Mouse (Mus musculus) thymus, postnatal 10 days (tissue): ENCODE measurements around the gene Mtrf1.
"Not testable (repeated sequence)": the region's sequence is repeated elsewhere in the genome, so short reads cannot be mapped to it uniquely, and the experiment has no call there.

Source experiments
- DNase-seq, 2 experiments: peaks; one replicate each; pipeline ENCODE4 v3.0.0; 2021; ENCODE audit warnings: low spot score in 2 of 2

Mtrf1 gene

DNA sequence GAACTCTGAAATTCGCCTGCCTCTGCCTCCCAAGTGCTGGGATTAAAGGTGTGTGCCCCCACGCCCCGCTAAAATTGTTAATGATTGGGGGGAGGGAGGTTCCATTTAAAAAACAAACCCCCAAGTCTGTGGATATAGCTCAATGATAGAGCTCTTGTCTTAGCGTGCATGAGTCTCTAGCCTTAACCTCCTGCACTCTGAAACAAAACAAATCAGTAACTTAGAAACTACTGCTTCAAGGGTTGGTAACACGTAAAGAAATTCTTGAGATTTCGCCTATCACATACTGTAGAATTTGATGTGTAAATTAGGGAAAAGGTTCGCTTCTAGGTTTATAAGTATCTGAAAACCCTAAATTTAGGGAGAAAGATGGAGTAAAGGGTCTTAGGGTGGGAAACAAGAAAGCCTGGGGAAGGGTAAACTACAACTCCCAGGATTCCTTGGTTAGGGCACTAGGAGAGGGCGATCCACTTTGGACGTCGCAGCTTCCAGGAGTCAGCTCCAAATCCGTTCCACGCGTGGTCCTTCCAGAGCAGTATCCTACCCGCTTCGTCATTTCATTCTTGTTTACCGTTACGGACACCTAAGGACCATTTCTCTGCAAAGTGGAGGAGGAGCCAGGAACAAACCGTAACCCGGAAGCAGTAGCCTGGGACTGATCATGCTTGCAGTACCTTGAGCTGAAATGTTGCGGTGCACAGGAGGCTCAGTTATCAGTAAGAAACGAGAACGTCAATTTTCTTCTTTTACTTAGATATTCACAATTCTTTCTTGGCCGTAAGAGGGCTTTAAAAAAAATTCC, at the start of gene Mtrf1:
TSS of gene Mtrf1 (plus strand) at position 452 of the 802 bp plus-strand sequence.
- DNase-seq = peak; percentile 27 to 61

DNA sequence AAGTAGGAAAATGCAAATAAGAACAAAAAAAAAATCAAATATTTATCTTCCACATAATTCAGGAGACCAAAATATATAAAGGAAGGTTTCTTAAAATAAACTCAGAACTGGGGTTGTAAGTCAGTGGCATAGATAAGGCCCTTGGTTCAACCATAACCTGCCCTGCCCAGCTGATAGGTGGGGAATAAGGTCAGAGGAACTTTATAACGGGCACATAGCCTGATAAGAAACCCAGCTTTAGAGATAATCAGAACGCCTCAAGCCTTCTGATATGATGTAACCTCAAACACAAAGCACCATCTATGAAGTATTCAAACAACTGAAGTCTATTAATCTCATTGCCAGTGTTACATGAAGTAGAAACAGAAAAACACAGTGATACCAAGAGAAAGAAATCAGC, 39.5 kb upstream of the Mtrf1 start:
- DNase-seq = no peak

DNA sequence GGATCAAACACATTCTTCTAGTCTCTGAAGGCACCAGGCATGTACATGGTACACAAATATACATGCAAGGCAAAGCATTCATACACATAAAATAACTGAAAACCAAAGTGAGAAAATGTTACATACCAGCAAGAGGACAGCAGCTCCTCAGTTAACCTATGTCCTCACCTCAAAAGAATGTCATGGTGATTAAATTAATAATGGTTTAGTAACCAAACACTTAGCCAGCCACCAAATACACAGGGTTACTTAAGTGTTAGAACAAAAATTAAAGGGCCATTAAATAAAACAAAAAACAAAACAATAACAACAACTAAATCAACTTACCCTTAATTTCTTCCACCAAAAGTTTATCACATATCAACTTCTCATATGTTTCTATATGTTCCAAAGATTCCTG, 20.5 kb upstream of the Mtrf1 start:
- DNase-seq = no peak

DNA sequence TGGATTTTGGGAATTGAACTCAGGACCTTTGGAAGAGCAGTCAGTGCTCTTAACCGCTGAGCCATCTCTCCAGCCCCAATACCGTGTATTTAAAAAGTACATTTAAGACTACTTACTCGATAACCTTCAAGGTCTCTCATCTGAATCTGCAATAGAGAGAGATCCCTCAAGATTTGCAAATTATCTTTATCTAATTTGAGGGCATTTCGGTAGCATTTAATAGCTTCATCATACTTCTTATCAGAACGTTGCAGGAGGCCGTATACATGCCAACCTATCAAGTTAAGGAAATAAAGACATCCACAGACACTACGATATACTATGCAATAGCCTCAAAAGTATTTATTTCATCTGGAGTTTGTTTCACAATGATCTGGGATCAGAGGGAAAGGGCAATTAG, 14.5 kb upstream of the Mtrf1 start:
- DNase-seq = no peak

DNA sequence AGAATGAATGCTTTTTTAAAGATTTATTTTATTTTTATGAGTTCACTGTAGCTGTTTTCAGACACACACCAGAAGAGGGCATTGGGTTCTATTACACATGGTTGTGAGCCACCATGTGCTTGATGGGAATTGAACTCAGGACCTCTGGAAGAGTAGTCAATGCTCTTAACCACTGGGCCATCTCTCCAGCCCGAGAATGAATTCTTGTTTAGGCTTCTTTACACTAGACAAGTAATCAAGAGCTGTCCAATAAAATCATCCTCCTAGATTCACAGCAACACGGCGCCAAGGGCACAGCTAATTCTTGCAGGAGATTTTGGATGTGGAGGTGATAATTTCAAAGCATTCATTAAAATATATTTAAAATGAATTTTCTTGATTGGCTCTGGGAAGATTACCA, 9.3 kb upstream of the Mtrf1 start:
- no peak for DNase-seq

DNA sequence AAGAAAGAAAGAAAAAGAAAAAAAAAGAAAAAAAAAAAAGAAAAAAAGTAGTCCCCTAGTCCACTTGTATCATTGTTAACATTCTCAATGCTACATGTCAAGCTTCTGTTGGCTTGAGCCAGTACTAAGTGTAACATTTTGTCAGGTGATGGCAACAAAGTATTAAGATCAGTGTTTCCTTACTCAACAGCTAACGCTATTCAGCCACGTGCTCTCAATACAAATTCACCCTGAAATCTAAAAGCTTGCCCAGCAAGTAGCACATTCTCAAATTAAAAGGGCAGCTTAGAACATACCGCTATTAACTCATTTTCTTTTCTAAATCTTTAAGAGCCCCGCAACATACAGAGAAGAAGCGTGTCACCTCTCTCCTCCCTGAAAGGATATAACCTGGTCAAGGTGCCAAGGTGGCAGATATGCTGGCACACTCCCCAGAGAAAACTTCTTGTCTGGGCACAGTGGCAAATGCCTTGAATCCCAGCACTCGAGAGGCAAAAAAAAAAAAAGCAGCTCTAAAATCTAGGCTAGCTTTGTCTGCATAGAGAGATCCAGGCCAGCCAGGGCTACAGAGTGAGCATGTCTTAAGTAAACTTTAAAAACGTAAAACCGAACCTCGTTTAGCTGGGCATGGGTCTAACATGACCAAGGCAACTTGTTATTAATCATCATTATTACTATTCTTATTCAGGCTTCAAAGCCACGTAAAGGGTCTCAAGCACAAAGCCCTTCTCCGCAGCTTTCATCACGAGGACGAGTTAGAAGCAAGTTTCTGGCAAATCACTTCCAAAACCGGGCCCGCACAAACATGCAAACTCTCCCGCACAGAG, 7.9 kb upstream of the Mtrf1 start:
- no peak for DNase-seq

DNA sequence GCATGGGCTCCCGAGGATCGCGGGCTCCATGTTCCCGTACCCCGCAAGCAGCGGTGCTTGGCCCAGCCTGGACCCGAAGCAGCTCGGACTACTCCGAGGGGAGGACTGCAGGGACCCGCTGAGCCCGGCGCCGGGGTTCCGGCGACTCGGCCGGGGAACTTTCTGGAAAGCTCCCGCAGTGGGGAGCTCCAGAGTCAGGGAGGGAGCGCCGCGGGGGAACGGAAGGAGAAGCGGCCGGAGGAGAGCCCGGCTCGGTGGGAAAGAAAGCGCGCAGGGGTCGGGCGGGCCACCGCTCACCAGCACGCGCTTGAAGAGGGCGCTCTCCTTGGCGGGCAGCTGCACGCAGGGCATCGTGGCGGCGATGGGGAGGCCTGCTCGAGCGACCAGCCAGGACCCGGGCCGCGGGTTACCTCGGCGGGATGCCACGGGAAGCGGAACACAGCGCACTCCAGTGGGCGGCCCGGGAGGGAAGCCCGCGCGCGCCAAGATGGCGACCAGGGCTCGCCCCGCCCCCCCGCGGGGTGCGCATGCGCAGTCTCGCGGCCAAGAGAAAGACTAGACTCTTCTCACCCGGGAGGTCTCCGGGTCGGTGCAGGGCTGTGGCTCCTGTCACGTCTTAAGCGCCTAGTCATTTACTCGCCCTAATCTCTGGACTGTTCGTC, 7.2 kb upstream of the Mtrf1 start, which contains the start of gene Naa16:
TSS of gene Naa16 (minus strand) at position 514 of the 662 bp plus-strand sequence.
- peak; percentile 89 to 96 for DNase-seq

DNA sequence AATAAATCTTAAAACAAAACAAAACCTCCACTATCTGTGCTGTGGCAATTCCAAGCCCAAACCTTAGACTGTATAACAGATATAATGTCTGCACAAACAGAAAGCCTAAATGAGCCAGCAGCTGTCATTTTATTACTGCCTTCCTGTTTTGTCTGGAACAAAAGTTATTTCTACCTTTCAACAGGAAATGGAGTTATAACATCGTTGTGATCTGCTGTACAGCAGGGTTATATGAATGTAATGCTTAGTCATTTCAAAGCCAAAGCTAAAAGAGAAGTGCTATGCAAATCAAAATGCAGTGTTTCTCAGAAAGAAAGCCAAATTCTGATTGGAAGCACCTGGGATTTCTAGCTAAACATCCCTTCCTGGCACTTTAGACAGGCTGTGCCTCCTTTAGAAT, 4.3 kb upstream of the Mtrf1 start:
- DNase-seq = peak in 1 of 2 experiments; percentile 18

DNA sequence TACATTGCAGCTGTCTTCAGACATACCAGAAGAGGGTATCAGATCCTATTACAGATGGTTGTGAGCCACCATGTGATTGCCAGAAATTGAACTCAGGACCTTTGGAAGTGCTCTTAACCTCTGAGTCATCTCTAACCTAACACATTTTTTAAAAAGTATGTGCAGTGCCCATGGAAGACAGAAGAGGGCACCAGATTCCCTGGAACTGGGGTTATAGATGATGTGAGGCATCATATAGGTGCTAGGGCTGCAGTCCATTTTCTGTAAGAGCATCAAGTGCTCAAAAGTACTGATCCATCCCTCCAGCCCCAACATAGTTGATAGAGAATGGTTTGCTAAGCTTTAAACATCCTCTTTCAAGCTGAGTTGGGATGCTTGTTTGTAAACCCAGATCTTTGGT, 3.0 kb upstream of the Mtrf1 start:
- DNase-seq = peak; percentile 36 to 52

DNA sequence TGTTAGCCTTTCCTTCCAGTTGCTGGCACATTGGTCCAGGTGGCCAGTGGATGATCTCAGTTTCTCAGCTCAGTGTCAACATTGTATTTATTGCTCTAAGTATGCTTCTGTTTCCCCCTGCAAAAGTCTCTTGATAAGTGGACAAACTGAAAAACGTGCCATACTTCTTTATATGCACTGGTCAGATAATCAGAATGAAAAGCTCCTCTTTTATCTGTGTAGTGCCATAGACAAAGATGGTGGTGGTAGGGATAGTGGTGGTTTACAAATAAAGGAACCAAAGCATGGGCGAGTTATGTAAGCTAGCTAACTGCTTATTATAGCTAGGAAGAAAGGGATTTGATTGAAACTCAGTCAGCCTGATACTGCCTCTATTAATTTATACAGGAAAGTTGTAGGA, 10.1 kb downstream of the Mtrf1 start:
- DNase-seq = no peak

DNA sequence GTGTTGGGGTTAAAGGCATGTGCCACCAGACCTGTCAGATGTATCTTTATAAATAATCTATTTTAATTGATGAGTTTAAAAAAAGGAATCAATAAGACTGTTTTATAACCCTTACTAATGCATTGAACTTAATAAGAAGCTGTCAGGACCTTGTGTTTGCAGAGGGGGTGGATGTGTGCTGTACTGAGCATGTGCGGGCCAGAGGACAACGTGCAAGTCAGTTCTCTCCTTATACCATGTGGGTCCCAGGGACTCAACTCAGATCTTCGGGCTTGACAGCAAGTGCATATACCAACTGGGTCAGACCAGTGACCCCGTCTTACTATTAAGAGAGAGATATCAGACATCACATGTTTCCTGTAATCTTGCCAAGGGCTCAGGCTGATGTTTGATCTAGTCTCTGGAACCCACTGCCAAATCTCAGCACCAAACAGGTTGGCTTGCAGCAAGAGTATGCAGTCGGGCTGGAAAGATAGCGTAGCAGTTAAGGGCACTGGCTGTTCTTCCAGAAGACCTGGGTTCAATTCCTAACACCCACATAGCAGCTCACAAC, 11.8 kb downstream of the Mtrf1 start:
- no peak for DNase-seq

DNA sequence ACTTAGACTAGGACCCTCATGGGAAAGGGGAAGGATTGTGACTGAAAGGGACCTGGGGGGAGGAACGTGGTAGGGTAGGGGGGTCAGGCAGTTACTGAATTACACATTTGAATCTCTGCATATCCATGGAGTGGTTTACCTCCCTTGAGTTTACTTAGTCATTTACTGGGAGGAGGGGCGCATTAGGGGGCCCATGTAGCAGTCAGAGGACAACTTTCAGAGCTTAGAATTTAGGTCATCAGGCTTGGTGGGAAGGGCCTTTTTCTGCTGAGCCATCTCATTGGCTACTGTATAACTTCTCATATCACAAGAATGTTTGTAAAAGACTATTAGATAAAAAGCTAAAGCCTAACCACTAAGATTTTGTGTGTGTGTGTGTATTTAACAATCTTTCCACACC, 13.1 kb downstream of the Mtrf1 start:
- DNase-seq = no peak

DNA sequence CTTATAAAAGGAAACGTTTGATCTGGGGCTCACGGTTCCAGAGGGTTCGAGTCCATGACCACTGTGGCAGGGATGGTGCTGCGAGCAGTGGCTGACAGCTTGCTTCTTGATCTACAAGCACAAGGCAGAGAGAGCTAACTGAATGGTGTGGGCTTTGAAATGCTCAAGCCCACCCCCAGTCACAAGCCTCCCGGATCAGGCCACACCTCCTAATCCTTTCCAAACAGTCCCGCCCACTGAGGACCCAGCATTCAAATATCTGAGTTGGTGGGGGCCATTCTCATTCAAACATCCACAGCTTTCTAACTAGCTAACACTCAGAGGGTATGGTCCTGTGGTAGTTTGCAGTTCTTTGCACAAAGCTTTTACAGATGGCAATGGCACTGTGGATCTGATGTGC, 15.5 kb downstream of the Mtrf1 start:
- DNase-seq = no peak

DNA sequence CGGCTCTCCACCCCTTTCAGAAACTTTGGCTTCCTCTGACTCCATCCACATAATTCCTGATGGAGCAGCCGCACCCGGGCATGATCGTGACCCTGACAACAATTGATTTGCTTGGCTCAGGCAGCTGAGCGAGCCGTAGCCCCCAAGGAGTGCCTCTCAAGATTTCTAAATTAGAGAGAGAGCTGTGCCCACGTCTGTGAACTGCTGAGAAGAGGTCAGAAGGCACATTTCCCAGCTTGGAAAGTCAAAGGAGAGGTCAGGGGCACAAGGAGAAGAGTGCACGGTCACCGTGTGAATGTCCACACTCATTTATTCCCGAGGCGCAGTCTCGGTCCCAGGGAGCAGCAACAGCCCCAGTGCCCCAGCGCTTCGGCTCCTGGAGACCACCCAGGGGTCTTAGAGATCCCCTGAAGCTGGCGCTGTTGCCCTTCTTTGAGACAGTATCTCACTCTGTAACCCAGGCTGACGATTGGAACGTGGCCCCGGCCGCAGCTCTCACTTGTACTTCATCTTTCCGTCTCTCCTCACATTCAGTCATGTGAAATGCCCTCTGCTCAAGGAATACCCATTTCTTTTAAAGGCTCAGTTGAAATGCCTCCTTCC, 22.6 kb downstream of the Mtrf1 start:
- DNase-seq = no peak

DNA sequence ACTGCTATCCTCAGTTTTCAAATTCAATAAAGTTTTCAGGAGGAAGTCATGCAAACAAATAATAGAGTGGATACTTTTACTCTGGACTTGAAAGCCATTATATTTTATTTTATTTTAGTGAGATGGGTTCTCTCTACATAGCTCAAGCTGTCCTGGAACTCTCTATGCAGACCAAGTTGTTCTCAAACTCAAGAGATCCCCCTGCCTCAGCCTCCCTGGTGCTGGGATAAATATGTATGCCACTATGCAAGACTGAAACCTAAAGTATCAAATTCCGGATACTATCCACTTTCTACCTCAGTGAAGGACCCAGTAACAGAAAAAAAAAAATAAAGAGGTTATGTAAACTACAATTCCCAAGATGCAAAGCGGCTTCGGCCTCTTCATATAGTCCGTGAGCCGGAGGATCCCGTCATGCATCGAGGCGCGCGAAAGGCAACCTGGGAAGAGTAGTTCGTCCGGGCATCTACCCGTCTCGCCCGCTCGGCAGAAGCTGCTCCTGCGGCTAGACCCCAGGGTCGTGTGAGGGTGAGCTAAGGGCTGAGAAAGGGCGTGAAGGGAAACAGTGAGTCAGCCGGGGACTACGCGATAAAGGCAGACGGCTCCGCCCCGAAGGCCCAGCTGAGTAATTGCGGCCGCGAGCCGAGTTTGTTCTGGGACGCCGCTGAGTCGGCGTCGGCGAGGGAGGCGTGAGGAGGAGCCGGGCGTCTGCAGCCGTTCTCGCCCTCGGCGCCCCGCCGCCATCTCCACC, 28.6 kb downstream of the Mtrf1 start, which contains the start of gene Kbtbd7:
TSS of gene Kbtbd7 (plus strand) at position 533 of the 751 bp plus-strand sequence.
- peak; percentile 91 to 93 for DNase-seq

DNA sequence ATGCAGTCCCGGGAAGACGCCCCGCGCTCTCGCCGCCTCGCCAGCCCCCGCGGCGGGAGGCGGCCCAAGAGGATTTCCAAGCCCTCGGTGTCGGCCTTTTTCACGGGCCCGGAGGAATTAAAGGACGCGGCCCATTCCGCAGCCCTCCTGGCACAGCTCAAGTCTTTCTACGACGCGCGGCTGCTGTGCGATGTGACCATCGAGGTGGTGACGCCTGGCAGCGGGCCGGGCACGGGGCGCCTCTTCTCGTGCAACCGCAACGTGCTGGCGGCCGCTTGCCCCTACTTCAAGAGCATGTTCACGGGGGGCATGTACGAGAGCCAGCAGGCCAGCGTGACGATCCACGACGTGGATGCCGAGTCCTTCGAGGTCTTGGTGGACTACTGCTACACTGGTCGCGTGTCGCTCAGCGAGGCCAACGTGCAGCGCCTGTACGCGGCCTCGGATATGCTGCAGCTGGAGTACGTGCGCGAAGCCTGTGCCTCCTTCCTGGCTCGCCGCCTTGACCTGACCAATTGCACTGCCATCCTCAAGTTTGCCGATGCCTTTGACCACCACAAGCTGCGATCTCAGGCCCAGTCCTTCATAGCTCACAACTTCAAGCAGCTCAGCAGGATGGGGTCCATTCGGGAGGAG, 29.3 kb downstream of the Mtrf1 start:
- DNase-seq = not testable (repeated sequence)

DNA sequence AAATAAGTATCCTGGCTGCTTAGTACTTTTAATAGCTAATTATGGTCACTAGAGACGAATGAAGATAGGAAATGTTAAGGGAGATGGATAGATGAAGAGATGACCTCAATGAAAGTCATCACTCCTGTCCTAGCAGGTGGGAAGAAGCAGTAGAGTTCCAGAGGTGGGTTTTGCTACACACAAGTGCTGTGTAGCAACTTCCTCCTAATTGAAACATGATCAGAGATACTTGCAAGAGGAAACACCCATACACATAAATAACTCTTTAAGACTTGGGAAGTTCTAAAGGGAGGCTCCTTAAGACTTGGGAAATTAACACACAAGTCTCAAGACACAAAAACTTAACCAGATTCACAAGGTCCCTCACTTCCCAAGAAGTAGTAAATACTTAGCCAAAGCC, 36.5 kb downstream of the Mtrf1 start:
- DNase-seq = no peak

DNA sequence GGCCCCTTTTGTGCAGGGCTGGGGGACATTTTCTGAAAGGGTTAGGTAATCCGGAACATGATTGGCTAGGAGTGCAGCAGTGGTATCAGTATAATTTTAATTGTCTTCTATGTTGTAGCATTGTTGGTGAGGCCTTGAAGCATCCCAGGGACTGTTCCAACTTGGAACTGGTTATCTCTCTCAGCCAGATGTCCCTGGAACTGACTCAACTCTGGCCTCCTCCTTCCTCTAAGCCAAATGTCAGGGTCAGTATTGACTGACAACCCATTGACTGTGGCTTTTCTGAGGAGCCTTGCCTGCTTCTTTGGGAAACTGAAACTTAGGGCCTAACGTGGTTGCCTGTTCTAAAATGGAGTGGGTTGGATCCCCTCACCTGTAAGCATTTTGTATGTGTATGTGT, 43.1 kb downstream of the Mtrf1 start:
- no peak for DNase-seq

DNA sequence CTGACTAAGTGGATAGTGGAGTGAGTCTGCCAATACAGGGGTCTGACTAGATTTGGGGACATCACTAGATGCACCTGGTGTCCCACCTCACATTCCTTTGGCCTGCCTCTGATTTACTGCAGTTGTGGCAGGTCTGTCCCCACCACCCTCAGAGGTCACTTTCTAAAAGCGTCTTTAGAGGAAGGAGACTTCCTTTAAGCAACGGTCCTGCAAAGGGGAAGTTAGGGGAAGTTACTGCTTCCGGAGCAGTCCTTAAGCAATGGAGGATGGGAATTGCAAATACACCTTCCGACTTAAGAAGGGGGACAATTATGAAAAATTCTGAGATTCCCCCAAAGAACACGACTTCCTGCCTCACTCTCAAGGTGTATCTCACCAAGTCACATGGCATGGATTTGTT, 43.9 kb downstream of the Mtrf1 start:
- no peak for DNase-seq

DNA sequence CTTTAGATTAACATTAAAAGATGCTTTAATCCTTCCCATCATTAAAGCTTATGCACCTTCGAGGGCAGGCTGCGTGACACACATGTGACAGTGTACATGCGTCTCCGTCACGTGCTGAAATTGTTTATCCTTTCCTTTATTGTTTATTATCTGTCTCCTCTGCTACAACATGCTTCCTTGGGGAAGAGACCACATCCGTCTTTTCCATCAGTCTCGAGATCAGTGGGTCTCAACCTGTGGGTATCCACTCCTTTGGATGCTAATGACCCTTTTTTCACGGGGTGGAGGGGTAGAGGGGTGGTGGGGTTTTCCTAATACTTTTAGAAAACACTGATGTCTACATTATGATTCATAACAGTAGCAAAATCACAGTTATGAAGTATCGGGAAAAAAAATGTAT, 47.0 kb downstream of the Mtrf1 start:
- DNase-seq = no peak
